Mouse (Mus musculus) layer of hippocampus, postnatal 14 days (tissue): ENCODE results near the gene Aco1. TPM values are rescaled to one million over a fixed set of nuclear protein-coding genes. Genes with fewer than 3 reads are reported as not detected.

Experiments used
- DNase-seq, 2 experiments: peaks; one replicate each; pipeline ENCODE4 v3.0.0; 2021 to 2022; ENCODE audit warnings: low spot score in 2 of 2, mixed read lengths in 1 of 2
- total RNA-seq, 2 experiments: library from RNA; stranded (reverse); gene quantifications; 2 replicates each; pipeline ENCODE4 v1.2.3; 2021

Gene Aco1
- total RNA-seq, 2 experiments from 2014 or later: 37.1 to 44.8 TPM

DNA sequence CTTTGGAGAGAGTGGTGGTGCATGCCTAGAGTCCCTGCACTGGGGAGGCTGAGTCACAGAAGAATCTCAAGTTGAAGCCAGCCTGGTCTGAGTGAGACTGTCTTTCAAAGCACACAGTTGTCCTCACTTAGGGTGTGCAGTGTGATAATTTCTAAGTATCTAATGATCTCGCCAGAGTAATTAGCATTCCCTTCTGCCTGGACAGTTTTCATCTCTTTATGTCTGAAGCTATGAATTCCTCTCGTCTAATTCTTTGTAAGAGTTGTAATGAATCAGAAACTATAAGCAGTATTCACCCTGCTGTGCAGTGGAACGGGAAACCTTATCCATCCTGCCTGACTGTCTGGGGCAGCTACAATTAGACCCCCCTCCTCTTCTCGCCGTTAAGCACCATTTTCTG is 64.8 kb downstream of the Aco1 start:
- no peak for DNase-seq

DNA sequence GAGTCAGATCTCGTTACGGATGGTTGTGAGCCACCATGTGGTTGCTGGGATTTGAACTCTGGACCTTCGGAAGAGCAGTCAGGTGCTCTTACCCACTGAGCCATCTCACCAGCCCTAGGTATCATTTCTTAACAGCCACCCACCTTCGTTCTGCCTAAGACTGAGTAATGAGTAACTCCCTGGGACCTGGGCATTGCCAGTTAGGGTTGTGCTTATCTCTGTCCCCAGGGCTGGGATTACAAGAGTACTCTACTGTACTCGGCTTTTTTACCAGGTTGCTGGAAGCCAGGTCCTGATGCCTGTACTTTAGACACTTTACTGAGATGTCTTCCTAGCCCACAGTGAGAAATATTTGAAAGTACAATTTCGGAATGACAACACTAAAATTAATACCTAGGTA is 69.3 kb downstream of the Aco1 start:
- DNase-seq: no peak

- no peak for DNase-seq
Measured at GRCm38 (mm10) chr4:40217910-40218309, 75.0 kb downstream of the Aco1 start.

DNA sequence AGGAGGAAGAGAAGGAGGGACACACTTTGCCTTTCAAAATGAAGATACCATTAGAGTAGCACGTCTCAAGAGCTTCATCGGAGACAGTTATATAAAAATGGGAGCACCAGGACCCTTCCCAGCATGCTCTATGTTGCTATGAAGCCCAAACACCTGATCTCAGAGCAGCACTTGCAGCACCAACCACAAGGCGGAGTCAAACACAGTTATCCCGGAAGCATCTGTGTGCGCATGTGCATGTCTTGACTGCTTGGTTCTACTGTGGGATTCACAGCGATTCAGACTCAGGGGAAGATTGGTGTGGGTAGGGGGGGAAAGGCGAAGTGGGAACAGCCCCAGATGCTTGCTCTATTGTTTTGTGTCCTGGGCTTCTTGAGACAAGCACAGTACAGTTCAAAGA is 75.5 kb downstream of the Aco1 start:
- DNase-seq: peak in 1 of 2 experiments; percentile 10

- DNase-seq: no peak
Measured at GRCm38 (mm10) chr4:40220437-40220836, 77.6 kb downstream of the Aco1 start.

- DNase-seq: no peak
Measured at GRCm38 (mm10) chr4:40221004-40221760, 78.3 kb downstream of the Aco1 start.

DNA sequence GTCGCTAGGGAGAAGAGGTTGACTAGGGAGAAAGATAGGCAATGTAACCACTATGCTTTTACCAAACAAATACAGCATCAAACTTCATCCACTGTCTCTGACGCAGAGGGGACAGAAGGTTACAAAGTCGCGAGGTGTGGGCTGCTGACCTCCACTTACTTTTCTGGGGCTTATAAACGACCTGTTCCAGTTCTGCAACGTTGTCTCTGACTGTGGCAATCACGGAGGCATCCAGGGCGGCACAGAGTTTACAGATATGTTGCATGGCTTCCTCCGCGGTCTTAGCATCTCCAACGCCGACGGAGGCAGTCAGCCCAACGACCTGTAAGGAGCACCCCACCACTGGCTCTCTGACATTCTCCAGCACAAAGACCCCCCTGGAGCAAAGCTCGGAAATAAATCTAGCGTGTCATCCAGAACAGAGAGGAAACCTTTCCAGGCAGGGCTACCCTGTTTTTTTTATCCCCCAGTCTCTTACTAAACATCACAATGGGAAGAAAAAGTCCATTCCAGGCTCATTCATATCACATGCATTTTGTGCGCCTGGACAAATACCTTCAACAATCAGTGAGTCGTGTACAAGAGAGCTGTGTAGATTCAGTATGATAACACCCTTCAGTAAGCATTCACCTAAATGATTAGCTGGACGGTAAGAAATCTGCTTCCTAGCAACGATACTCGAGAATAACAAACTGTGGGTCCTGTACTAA is 79.2 kb downstream of the Aco1 start:
- no peak for DNase-seq

DNA sequence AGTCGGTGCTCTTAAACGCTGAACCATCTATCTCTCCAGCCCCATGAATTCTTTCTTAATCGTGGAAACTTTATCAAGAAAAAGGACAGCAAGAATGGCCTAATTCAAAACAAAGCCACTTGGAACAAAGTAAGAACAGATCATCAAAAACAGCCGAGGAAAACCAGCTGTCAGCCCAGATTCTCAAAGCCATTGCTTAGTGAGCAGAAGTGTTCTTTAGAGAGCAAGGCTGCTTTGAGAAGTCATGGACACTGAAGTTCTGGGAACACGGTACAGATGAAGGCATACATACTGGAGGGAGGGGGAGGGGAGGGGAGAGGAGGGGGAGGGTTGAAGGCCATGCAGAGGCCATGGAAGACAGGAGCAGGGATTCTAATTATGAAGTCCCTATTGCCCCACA is 83.2 kb downstream of the Aco1 start:
- no peak for DNase-seq

DNA sequence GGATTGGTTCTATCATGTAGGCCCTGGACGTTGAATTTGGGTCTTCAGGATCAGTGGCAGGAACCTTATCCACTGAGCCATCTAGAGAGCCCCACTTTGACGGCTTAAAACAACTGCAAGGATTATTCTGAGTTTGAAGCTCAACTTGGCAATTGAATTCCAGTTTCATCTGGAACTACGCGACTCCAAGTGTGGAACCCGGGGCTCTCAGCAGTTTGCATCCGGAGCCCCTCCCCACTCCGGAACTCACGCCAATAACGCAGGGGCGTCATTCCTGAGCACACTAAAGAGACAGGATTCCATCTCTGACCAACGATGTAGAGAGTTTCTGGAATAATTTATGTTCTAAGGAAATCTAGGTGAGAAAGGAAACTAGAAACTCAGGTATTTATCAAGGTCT is 84.2 kb downstream of the Aco1 start:
- no peak for DNase-seq

- DNase-seq: no peak
Measured at GRCm38 (mm10) chr4:40227886-40228285, 85.0 kb downstream of the Aco1 start.

DNA sequence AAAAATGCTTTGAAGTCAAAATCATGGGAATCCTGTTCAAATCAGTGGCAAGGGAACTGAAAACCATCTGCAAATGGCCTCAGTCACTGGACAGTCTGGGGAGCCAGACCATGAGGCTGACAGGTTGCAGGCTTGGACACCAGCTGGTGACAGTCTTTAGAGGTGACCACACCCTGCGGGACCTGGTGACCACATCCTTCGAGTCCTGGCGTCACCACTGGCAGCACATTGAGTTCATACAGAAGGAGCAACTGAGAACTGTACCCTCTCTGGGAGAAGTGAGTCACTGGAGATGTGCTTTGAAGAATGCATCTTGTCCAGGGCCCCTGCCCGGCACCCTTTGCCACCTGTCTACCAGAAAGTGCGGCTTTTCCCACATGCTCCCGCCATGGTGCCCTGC is 86.8 kb downstream of the Aco1 start:
- DNase-seq: no peak

DNA sequence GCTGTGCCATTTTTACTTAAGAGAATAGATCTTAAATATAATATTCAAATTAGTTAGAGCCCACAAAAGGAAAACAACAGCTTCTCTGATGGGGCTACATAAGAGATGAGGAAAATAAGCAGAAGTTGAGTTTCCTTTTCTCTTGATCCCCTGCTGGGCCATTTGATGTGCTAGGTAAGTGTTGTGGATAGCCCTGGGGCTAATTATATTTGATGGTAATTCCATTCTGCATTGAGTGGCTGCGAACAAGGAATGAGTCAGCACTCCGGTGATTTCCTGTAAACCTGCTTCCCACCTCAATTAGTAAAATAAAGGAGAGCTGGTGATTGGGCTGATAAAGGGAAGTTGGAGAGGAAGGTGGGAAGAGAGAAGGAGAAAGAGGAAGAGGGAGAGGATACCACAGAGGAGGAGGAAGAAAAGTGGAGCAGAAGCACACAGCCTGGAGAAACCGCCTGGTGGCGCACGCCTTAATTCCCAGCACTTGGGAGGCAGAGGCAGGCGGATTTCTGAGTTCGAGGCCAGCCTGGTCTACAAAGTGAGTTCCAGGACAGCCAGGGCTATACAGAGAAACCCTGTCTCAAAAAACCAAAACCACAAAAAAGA is 90.3 kb downstream of the Aco1 start:
- no peak for DNase-seq

DNA sequence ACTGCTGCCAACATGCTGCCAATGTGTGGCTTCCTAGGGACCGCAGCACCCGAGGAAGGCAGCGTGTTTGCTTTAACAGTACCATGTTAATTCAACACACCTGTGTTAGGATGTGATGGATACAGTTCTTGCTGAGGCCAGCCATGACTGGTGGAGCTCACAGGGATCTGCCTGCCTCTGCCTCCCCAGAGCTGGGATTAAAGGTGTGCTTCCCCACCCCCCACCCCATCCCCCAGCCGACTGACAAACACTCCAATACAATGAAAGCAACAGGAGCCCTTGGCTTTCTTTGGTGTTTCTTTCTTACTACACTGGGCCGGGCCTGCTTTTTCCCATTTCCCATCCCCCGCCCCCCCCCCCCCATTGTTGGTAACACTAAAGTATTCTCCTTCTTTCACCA is 91.4 kb downstream of the Aco1 start:
- DNase-seq: no peak

DNA sequence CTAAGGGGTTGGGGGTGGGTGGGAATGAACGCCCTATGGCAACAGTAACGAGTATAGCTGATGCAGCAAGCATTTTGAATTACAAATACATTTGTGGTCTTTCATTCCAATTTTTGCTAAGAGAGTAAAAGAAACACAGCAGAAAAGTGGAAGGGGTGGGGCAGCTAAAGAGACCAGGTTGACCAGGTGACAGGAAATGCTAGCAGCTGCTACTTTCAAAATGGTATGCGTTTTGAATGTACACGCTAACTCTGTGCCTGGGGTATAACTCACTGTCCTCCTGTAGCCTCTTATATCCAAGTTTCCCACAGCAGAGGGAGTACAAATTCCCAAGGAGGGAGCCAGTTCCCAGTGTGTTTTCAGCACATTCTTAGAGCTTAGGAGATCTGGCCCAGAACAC is 93.9 kb downstream of the Aco1 start:
- DNase-seq: no peak

- no peak for DNase-seq
Measured at GRCm38 (mm10) chr4:40238483-40239408, 95.9 kb downstream of the Aco1 start.

- peak; percentile 8 to 14 for DNase-seq
Measured at GRCm38 (mm10) chr4:40239409-40240271, 96.8 kb downstream of the Aco1 start, which contains the start of gene Ddx58. Gene Ddx58, minus strand, starts transcription at chr4:40239828.

GRCm38 (mm10) chr4:40240272-40240744 is 97.4 kb downstream of the Aco1 start:
- no peak for DNase-seq

GRCm38 (mm10) chr4:40241928-40242327 is 99.0 kb downstream of the Aco1 start:
- no peak for DNase-seq

GRCm38 (mm10) chr4:40243006-40243405 is 100.1 kb downstream of the Aco1 start:
- no peak for DNase-seq

DNA sequence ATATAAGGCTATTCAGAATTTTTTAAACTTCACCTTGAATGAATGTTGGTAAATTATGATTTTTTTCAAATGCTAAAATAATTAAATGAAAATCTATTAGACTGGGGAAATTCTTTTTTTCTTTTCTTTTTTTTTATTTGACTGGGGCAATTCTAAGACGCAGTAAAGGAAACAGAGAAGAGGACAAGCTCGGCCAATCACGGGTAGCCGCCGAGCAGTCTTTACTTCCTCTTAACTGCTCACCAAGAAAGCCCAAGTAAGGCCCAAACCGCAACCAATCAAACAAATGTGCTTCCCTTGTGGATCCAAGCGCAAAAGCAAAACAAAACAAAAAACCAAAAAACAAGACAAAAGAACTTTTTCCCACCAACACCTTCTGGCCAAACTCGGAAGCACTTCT is 101.2 kb downstream of the Aco1 start:
- no peak for DNase-seq
